Mouse (Mus musculus) CH12.LX (cell line): ENCODE data around the gene Rptor. TPM values are rescaled to one million over a fixed set of nuclear protein-coding genes. Genes with fewer than 3 reads are reported as not detected.

Source experiments
- DNase-seq: peaks from one replicate; pipeline ENCODE4 v3.0.0-alpha.2; 2013; ENCODE audit errors: extremely low read depth
- H3K27ac ChIP-seq: 2 replicates; pipeline ENCODE4 v1.5.1; 2012; ENCODE audit warnings: low read depth, mild to moderate bottlenecking, control low read depth, moderate library complexity; ENCODE audit not compliant: insufficient read depth
- H3K27me3 ChIP-seq: replicated peaks from 2 replicates; pipeline ENCODE3; 2012; ENCODE audit warnings: inconsistent platforms
- H3K36me3 ChIP-seq, 2 experiments: replicated peaks in 1 of 2; 2 replicates each; pipeline versions ENCODE3 to v1.6.1; 2012; ENCODE audit warnings: inconsistent platforms in 1 of 2, low read length in 1 of 2, mild to moderate bottlenecking in 1 of 2, mixed read lengths in 1 of 2, moderate library complexity in 1 of 2; ENCODE audit not compliant: control insufficient read depth in 1 of 2, insufficient read depth in 1 of 2
- H3K4me1 ChIP-seq, 2 experiments: 2 replicates each; pipeline ENCODE4 v1.6.1; 2012; ENCODE audit warnings: inconsistent platforms in 1 of 2, moderate library complexity in 1 of 2; ENCODE audit not compliant: insufficient read depth in 2 of 2, control insufficient read depth in 1 of 2
- H3K4me2 ChIP-seq: 2 replicates; pipeline ENCODE4 v1.6.1; 2012; ENCODE audit warnings: low read depth, mild to moderate bottlenecking, control low read depth; ENCODE audit not compliant: poor library complexity, insufficient read depth, severe bottlenecking
- H3K4me3 ChIP-seq, 3 experiments: fragments of 150-350 bp in 1 of 3; sonication (generic) in 1 of 3; replicated peaks in 1 of 3; 2 replicates each; pipeline versions ENCODE3 to v1.5.1; 2011 to 2012; ENCODE audit warnings: low read depth in 2 of 3, low read length in 2 of 3, mild to moderate bottlenecking in 2 of 3, moderate library complexity in 2 of 3, control low read depth in 1 of 3, improper control_type of control experiment in 1 of 3, inconsistent platforms in 1 of 3, mixed read lengths in 1 of 3; ENCODE audit not compliant: poor library complexity in 1 of 3
- H3K79me2 ChIP-seq: replicated peaks from 2 replicates; pipeline ENCODE4 v1.6.1; 2012; ENCODE audit warnings: mild to moderate bottlenecking, moderate library complexity; ENCODE audit not compliant: control insufficient read depth, poor library complexity, insufficient read depth, severe bottlenecking; ENCODE audit errors: extremely low read depth
- H3K9ac ChIP-seq: 2 replicates; pipeline ENCODE4 v1.6.1; 2012; ENCODE audit warnings: low read depth, mild to moderate bottlenecking, control low read depth, moderate library complexity; ENCODE audit not compliant: insufficient read depth
- H3K9me3 ChIP-seq: replicated peaks from 2 replicates; pipeline ENCODE3; 2012; ENCODE audit warnings: low read length, inconsistent platforms, mixed read lengths
- CHD1 ChIP-seq: IDR thresholded peaks from 2 replicates; pipeline ENCODE4 v1.6.1; 2012; ENCODE audit warnings: low read depth, low read length, improper control_type of control experiment, inconsistent platforms
- CHD2 ChIP-seq: IDR thresholded peaks from 2 replicates; pipeline ENCODE4 v1.6.1; 2011; ENCODE audit warnings: low read length, improper control_type of control experiment
- EP300 ChIP-seq: IDR thresholded peaks from 2 replicates; pipeline ENCODE4 v1.6.1; 2011; ENCODE audit warnings: low read length, improper control_type of control experiment
- GABPA ChIP-seq: IDR thresholded peaks from 2 replicates; pipeline ENCODE4 v1.6.1; 2012; ENCODE audit warnings: low read depth, low read length, improper control_type of control experiment, inconsistent platforms; ENCODE audit not compliant: insufficient replicate concordance
- IRF4 ChIP-seq: IDR thresholded peaks from 2 replicates; pipeline ENCODE4 v1.6.1; 2014; ENCODE audit warnings: low read depth, mild to moderate bottlenecking, inconsistent platforms, low read length, improper control_type of control experiment
- JUND ChIP-seq: conservative IDR thresholded peaks from 2 replicates; pipeline ENCODE4 v1.6.1; 2011; ENCODE audit warnings: low read depth, low read length, improper control_type of control experiment
- MAZ ChIP-seq: IDR thresholded peaks from 2 replicates; pipeline ENCODE4 v1.6.1; 2012; ENCODE audit warnings: low read depth, mild to moderate bottlenecking, inconsistent platforms, low read length, improper control_type of control experiment, moderate library complexity
- MEF2A ChIP-seq: IDR thresholded peaks from 2 replicates; pipeline ENCODE4 v1.6.1; 2014; ENCODE audit warnings: low read depth, mild to moderate bottlenecking, inconsistent platforms, low read length, improper control_type of control experiment, borderline replicate concordance
- NELFE ChIP-seq: IDR thresholded peaks from 2 replicates; pipeline ENCODE4 v1.6.1; 2011; ENCODE audit warnings: low read depth, low read length, improper control_type of control experiment
- POLR2A ChIP-seq: IDR thresholded peaks from 2 replicates; pipeline ENCODE4 v1.6.1; 2011; ENCODE audit warnings: low read depth, mild to moderate bottlenecking, improper control_type of control experiment, low read length
- POLR2AphosphoS2 ChIP-seq: IDR thresholded peaks from 2 replicates; pipeline ENCODE4 v1.6.1; 2011; ENCODE audit warnings: low read depth, low read length, improper control_type of control experiment
- RAD21 ChIP-seq: IDR thresholded peaks from 2 replicates; pipeline ENCODE4 v1.6.1; 2011; ENCODE audit warnings: low read depth, mild to moderate bottlenecking, low read length, improper control_type of control experiment, moderate library complexity
- RCOR1 ChIP-seq: conservative IDR thresholded peaks from 2 replicates; pipeline ENCODE4 v1.6.1; 2012; ENCODE audit warnings: low read depth, mild to moderate bottlenecking, inconsistent platforms, low read length, improper control_type of control experiment
- SIN3A ChIP-seq: IDR thresholded peaks from 2 replicates; pipeline ENCODE4 v1.6.1; 2012; ENCODE audit warnings: low read length, improper control_type of control experiment, inconsistent platforms
- TCF12 ChIP-seq: IDR thresholded peaks from 2 replicates; pipeline ENCODE4 v1.6.1; 2014; ENCODE audit warnings: low read depth, mild to moderate bottlenecking, inconsistent platforms, low read length, improper control_type of control experiment
- UBTF ChIP-seq: IDR thresholded peaks from 2 replicates; pipeline ENCODE4 v1.6.1; 2012; ENCODE audit warnings: low read depth, mild to moderate bottlenecking, inconsistent platforms, low read length, improper control_type of control experiment, moderate library complexity
- ZC3H11A ChIP-seq: IDR thresholded peaks from 2 replicates; pipeline ENCODE4 v1.6.1; 2012; ENCODE audit warnings: low read depth, mild to moderate bottlenecking, inconsistent platforms, low read length, improper control_type of control experiment
- ZKSCAN1 ChIP-seq: IDR thresholded peaks from 2 replicates; pipeline ENCODE4 v1.6.1; 2012; ENCODE audit warnings: low read depth, inconsistent platforms, low read length, improper control_type of control experiment, borderline replicate concordance
- ZNF384 ChIP-seq: IDR thresholded peaks from 2 replicates; pipeline ENCODE4 v1.6.1; 2012; ENCODE audit warnings: low read depth, low read length, improper control_type of control experiment, inconsistent platforms
- dilution Hi-C: fragments of 300-500 bp; cut with MboI; formaldehyde crosslinking; loops from 2 replicates; pipeline ENCODE4 v1.14.3; 2020; ENCODE audit warnings: low sequenced_read_pairs; ENCODE audit not compliant: extremely low pct_unique_long_range_greater_than_20kb, extremely low pct_ligation_motif_present
- in situ Hi-C: fragments of 300-500 bp; cut with MboI; formaldehyde crosslinking; loops from 3 replicates; pipeline ENCODE4 v1.14.3; 2019; ENCODE audit warnings: low sequenced_read_pairs, low pct_ligation_motif_present, low pct_unique_long_range_greater_than_20kb, mixed read lengths
- polyA plus RNA-seq: library from polyadenylated mRNA; unstranded; fragments of >175 nt; gene quantifications from 2 replicates; pipeline ENCODE4 v1.2.1, GENCODE M21; 2012; ENCODE audit warnings: low read depth; ENCODE audit not compliant: insufficient read length
- total RNA-seq, 2 experiments: library from RNA; depleted of rRNA; stranded (reverse); fragments of 300-350 nt in 1 of 2; fragments of >200 nt in 1 of 2; gene quantifications; 2 replicates each; pipeline ENCODE4 v1.2.3; 2012 to 2014

Gene Rptor
- total and polyA plus RNA-seq, 3 experiments, result 10.3 to 33.1 (median 26.7) TPM

- no peaks in the 10 kb centered on the region for H3K27me3 ChIP-seq
- no peaks in the 10 kb centered on the region for H3K9me3 ChIP-seq
- H3K4me3 ChIP-seq, result no peak overlapping the region
- H3K27ac ChIP-seq, result no peak overlapping the region
- DNase-seq, result no peak
- peaks cover 19 to 28% of the 10 kb centered on the region in 2 experiments for H3K4me1 ChIP-seq
- H3K9ac ChIP-seq, result no peak overlapping the region
- H3K4me2 ChIP-seq, result no peak overlapping the region
- TF ChIP-seq ZNF384, result no peak
- TF ChIP-seq IRF4, result no peak
- no peak for TF ChIP-seq ZC3H11A
- no peak for TF ChIP-seq CHD2
- no peak for TF ChIP-seq RCOR1
- no peak for TF ChIP-seq TCF12
- TF ChIP-seq, all 38 proteins: peak for 0
- dilution Hi-C loops, result no loop called here
- in situ Hi-C loops, result loop anchor here (5.0 to 10.0 kb wide), 2 partner anchors 80 to 178 kb away; partner anchors contain the start of genes Ndufaf8 and Tepsin
- H3K79me2 ChIP-seq, result 0 out of 2 replicates have a peak, but pooled peaks cover 3% of the 10 kb centered on the region
- H3K36me3 ChIP-seq, result peaks cover 45 to 63% of the 10 kb centered on the region in 2 experiments
Observed at GRCm38 (mm10) chr11:119916834-119917469, 314.2 kb downstream of the Rptor start.

- in situ Hi-C loops, result loop anchor here (5.0 to 10.0 kb wide), 2 partner anchors 79 to 176 kb away; partner anchors contain the start of genes Ndufaf8 and Tepsin
- no peak for TF ChIP-seq JUND
- TF ChIP-seq CHD1, result no peak
- no peak for TF ChIP-seq ZNF384
- no peak for TF ChIP-seq POLR2AphosphoS2
- TF ChIP-seq ZC3H11A, result no peak
- no peak for TF ChIP-seq EP300
- TF ChIP-seq MEF2A, result no peak
- no peak for TF ChIP-seq RAD21
- no peak for TF ChIP-seq POLR2A
- no peak for TF ChIP-seq UBTF
- no peak for TF ChIP-seq ZKSCAN1
- no peak for TF ChIP-seq NELFE
- no peak for TF ChIP-seq GABPA
- TF ChIP-seq MAZ, result no peak
- no peak for TF ChIP-seq SIN3A
- TF ChIP-seq CHD2, result no peak
- no peak overlapping the region for H3K9ac ChIP-seq
- H3K27me3 ChIP-seq, result no peaks in the 10 kb centered on the region
- dilution Hi-C loops, result no loop called here
- DNase-seq, result no peak
- no peak overlapping the region for H3K4me2 ChIP-seq
- peaks cover 15 to 22% of the 10 kb centered on the region in 2 experiments for H3K4me1 ChIP-seq
- no peak overlapping the region for H3K4me3 ChIP-seq
- 0 out of 2 replicates have a peak, but pooled peaks cover 3% of the 10 kb centered on the region for H3K79me2 ChIP-seq
- no peaks in the 10 kb centered on the region for H3K9me3 ChIP-seq
- no peak overlapping the region for H3K27ac ChIP-seq
- peaks cover 45 to 65% of the 10 kb centered on the region in 2 experiments for H3K36me3 ChIP-seq
Observed at GRCm38 (mm10) chr11:119918521-119918920, 315.8 kb downstream of the Rptor start.
